Comparison of ENCODE assay signal across 19 mouse cellular contexts in genomic region chr9:103387011-103387653, GRCm38 (mm10). TPM values are rescaled to one million over a fixed set of nuclear protein-coding genes. Genes with fewer than 3 reads are reported as not detected.
A peak's percentile ranks its signal among the peaks of the same experiment; 100 is the strongest.
DNase-seq lines count a peak whose midpoint lies in the region; ATAC-seq and TF ChIP-seq lines count a peak whose summit lies in the region.
"Had no signal": no experiment of that assay in that cellular context is flagged by ENCODE, and none has a peak within 500 bp of the region (broad histone marks: within the 10 kb centered on the region; RNA-seq: fewer than 3 reads in every experiment).

No protein-coding gene starts in this region.

- H3K4me2 ChIP-seq in heart, embryonic 14.5 days (ENCODE audit: low read length), result no peak overlapping the region
- H3K4me2 ChIP-seq in lung, embryonic 15.5 days, result no peak overlapping the region
- peak overlapping the region; percentile 30 for H3K4me2 ChIP-seq in limb, embryonic 13.5 days (replicated peaks)
- H3K4me2 ChIP-seq: embryonic facial prominence, embryonic 15.5 days; forebrain, embryonic 12.5 days; heart, embryonic 11.5 days; hindbrain, embryonic 14.5 days; liver, embryonic 11.5 days; neural tube, embryonic 12.5 days had no signal

- no peak for TF ChIP-seq CTCF in brain, embryonic 14.5 days (IDR thresholded peaks at IDR 0.05; ENCODE audit: borderline replicate concordance, extremely low read depth, insufficient read depth, insufficient read length)

- no peaks in the 10 kb centered on the region for H3K27me3 ChIP-seq in heart, embryonic 14.5 days (ENCODE audit: control insufficient read depth, insufficient read depth, low read length)
- no peaks in the 10 kb centered on the region for H3K27me3 ChIP-seq in lung, embryonic 15.5 days
- peaks cover 24% of the 10 kb centered on the region for H3K27me3 ChIP-seq in limb, embryonic 13.5 days
- H3K27me3 ChIP-seq: embryonic facial prominence, embryonic 15.5 days; forebrain, embryonic 12.5 days; neural tube, embryonic 12.5 days had no signal

- no peaks in the 10 kb centered on the region for H3K9me3 ChIP-seq in heart, embryonic 14.5 days (ENCODE audit: control insufficient read depth, low read length)
- H3K9me3 ChIP-seq in lung, embryonic 15.5 days, result no peaks in the 10 kb centered on the region
- no peaks in the 10 kb centered on the region for H3K9me3 ChIP-seq in limb, embryonic 13.5 days
- H3K9me3 ChIP-seq: embryonic facial prominence, embryonic 15.5 days; forebrain, embryonic 12.5 days; neural tube, embryonic 12.5 days had no signal

- 0 out of 4 replicates have a peak overlapping the region, but pooled peaks of 1 of the 2 experiments have one; percentile 37 for H3K27ac ChIP-seq in heart, embryonic 14.5 days (replicated peaks in 1 of 2; ENCODE audit: control insufficient read depth in 1 of 2, insufficient read depth in 1 of 2, low read depth in 2 of 2, low read length in 2 of 2)
- no peak overlapping the region for H3K27ac ChIP-seq in lung, embryonic 15.5 days
- peak overlapping the region; percentile 73 for H3K27ac ChIP-seq in limb, embryonic 13.5 days
- H3K27ac ChIP-seq: embryonic facial prominence, embryonic 15.5 days; forebrain, embryonic 12.5 days; hindbrain, embryonic 14.5 days; left cerebral cortex, adult 2 months; neural tube, embryonic 12.5 days had no signal

- no peak for TF ChIP-seq POLR2A in brain, embryonic 14.5 days (IDR thresholded peaks at IDR 0.05; ENCODE audit: borderline replicate concordance, extremely low read depth, insufficient read depth, insufficient read length, poor library complexity, severe bottlenecking)

- 60% methylated on average over 10 of the region's 10 CpGs for WGBS in heart, embryonic 14.5 days
- WGBS in lung, embryonic 15.5 days, result 21% methylated on average over 10 of the region's 10 CpGs
- 41% methylated on average over 10 of the region's 10 CpGs for WGBS in limb, embryonic 13.5 days

- DNase-seq in heart, adult 18-20 months, result no peak
- no peak for DNase-seq in lung, postnatal 4 days
- DNase-seq in brain, embryonic 14.5 days (ENCODE audit: low read depth), result peak; percentile 30
- no peak for DNase-seq in cerebellum, postnatal 4 days (ENCODE audit: low spot score in 2 of 2)
- DNase-seq: cerebellum, adult 8-10 months; gastrocnemius, postnatal 14 days; kidney, postnatal 25 days had no signal

- H3K9ac ChIP-seq in heart, embryonic 14.5 days (ENCODE audit: low read length), result peak overlapping the region; percentile 8; the same call in 1 of the 2 replicates
- no peak overlapping the region for H3K9ac ChIP-seq in lung, embryonic 15.5 days
- no peak overlapping the region for H3K9ac ChIP-seq in limb, embryonic 13.5 days
- H3K9ac ChIP-seq: embryonic facial prominence, embryonic 15.5 days; forebrain, embryonic 12.5 days; hindbrain, embryonic 14.5 days; neural tube, embryonic 12.5 days had no signal

- H3K36me3 ChIP-seq in heart, embryonic 14.5 days (ENCODE audit: control insufficient read depth, insufficient read depth, low read length), result no peaks in the 10 kb centered on the region
- no peaks in the 10 kb centered on the region for H3K36me3 ChIP-seq in lung, embryonic 15.5 days
- no peaks in the 10 kb centered on the region for H3K36me3 ChIP-seq in limb, embryonic 13.5 days
- H3K36me3 ChIP-seq: embryonic facial prominence, embryonic 15.5 days; forebrain, embryonic 12.5 days; neural tube, embryonic 12.5 days had no signal

- H3K4me1 ChIP-seq in heart, embryonic 14.5 days (ENCODE audit: control insufficient read depth in 2 of 2, insufficient read depth in 2 of 2, low read length in 2 of 2), result peaks cover 13 to 21% of the 10 kb centered on the region in 2 experiments
- peaks cover 24% of the 10 kb centered on the region for H3K4me1 ChIP-seq in lung, embryonic 15.5 days
- peaks cover 26% of the 10 kb centered on the region for H3K4me1 ChIP-seq in limb, embryonic 13.5 days

- H3K4me3 ChIP-seq in heart, embryonic 14.5 days (ENCODE audit: control insufficient read depth in 1 of 2, insufficient read depth in 1 of 2, low read depth in 1 of 2, low read length in 2 of 2), result no peak overlapping the region
- no peak overlapping the region for H3K4me3 ChIP-seq in lung, embryonic 15.5 days
- no peak overlapping the region for H3K4me3 ChIP-seq in limb, embryonic 13.5 days
- H3K4me3 ChIP-seq: embryonic facial prominence, embryonic 15.5 days; forebrain, embryonic 12.5 days; left cerebral cortex, adult 2 months; neural tube, embryonic 12.5 days had no signal

- no peak for ATAC-seq in heart, embryonic 14.5 days (ENCODE audit: insufficient number of reproducible peaks, insufficient read depth, low FRiP score, low read depth)
- ATAC-seq in lung, embryonic 15.5 days (ENCODE audit: borderline replicate concordance, extremely low read depth, low FRiP score, low TSS enrichment), result peak; percentile 31; the same call in 1 of the 2 replicates
- ATAC-seq in limb, embryonic 13.5 days (ENCODE audit: low FRiP score, low read depth), result no peak
- ATAC-seq: intestine, postnatal 0 days; lung, postnatal 0 days had no signal

RNA-seq across cellular contexts. Expression of gene Cdv3, which starts 21.5 kb away (rescaled TPM):
- polyA plus RNA-seq in heart, embryonic 14.5 days (2014; fragmentation: Nextera tagmentation; extraction: Ambion mirVana), result 62.6 and 64.3 TPM in 2 replicates
- total RNA-seq in heart, adult 18-20 months (2021), result 100 to 1,000 TPM; 136 to 151 TPM
- 103 and 108 TPM in 2 replicates for polyA plus RNA-seq in lung, embryonic 15.5 days (2015; fragmentation: Nextera tagmentation; extraction: Ambion mirVana)
- 56.8 and 85.3 TPM in 2 replicates for polyA plus RNA-seq in brain, embryonic 14.5 days (2012; rRNA removed)
- polyA plus RNA-seq in limb, embryonic 13.5 days (2015; fragmentation: Nextera tagmentation; extraction: Ambion mirVana), result 121 and 122 TPM in 2 replicates
